ENCODE assay signal across 21 mouse cellular contexts in the genomic region with DNA sequence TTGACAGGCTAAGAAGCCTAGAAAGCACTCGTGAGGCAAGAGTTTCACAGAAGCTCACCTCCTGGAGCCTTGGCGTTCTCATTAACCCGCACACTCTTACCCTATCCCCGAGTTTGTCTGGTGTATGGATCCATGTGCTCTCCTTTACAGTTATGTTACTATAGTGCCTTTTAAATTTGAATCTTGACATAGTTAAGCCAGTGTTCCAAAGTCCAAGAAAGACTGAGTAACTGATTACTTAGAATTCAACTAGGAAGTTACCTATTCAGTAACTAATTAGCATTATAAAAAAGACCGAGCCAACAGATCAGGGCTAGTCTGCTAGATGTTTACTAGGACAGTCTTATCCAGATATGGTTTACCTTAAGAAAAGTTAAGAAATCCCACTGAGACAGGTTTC.
DNase-seq lines count a peak whose midpoint lies in the region; ATAC-seq and TF ChIP-seq lines count a peak whose summit lies in the region.
"Had no signal": no experiment of that assay in that cellular context is flagged by ENCODE, and none has a peak within 500 bp of the region (broad histone marks: within the 10 kb centered on the region; RNA-seq: fewer than 3 reads in every experiment).

No protein-coding gene starts in this region.

- no peak for TF ChIP-seq POLR2A in kidney, adult 2 months (IDR thresholded peaks at IDR 0.05; ENCODE audit: low read depth, low read length)

- peak overlapping the region; percentile 64 for H3K4me3 ChIP-seq in E14TG2a.4 (replicated peaks; ENCODE audit: low read length)
- H3K4me3 ChIP-seq in kidney, adult 2 months (ENCODE audit: insufficient read depth, low read depth, low read length): peak overlapping the region; percentile 43
- H3K4me3 ChIP-seq in kidney, postnatal 0 days (replicated peaks; ENCODE audit: low read depth, low read length): no peak overlapping the region
- H3K4me3 ChIP-seq: hindbrain, embryonic 15.5 days; limb, embryonic 13.5 days; liver, embryonic 12.5 days had no signal

- WGBS in kidney, adult 2 months: 44% methylated on average over 5 of the region's 5 CpGs
- 66% methylated on average over 5 of the region's 5 CpGs for WGBS in kidney, postnatal 0 days

- H3K36me3 ChIP-seq in E14TG2a.4 (ENCODE audit: insufficient read depth, low read length): peaks cover 7% of the 10 kb centered on the region
- no peaks in the 10 kb centered on the region for H3K36me3 ChIP-seq in kidney, adult 2 months (ENCODE audit: control insufficient read depth, insufficient read depth, low read length)
- no peaks in the 10 kb centered on the region for H3K36me3 ChIP-seq in kidney, postnatal 0 days (ENCODE audit: insufficient read depth, low read length)
- H3K36me3 ChIP-seq: hindbrain, embryonic 15.5 days; limb, embryonic 13.5 days; liver, embryonic 12.5 days had no signal

- no peak for TF ChIP-seq CTCF in E14TG2a.4 (conservative IDR thresholded peaks at IDR 0.05; ENCODE audit: low read length)
- TF ChIP-seq CTCF in kidney, adult 2 months (conservative IDR thresholded peaks at IDR 0.05; ENCODE audit: insufficient read depth, insufficient read length, low read depth, low read length): no peak
- no peak for TF ChIP-seq CTCF in kidney, postnatal 0 days (IDR thresholded peaks at IDR 0.05; ENCODE audit: low read depth)

- peaks cover 8% of the 10 kb centered on the region; the same call in 1 of the 2 replicates for H3K9me3 ChIP-seq in E14TG2a.4 (ENCODE audit: low read length)
- no peaks in the 10 kb centered on the region for H3K9me3 ChIP-seq in kidney, postnatal 0 days (replicated peaks; ENCODE audit: low read length)
- H3K9me3 ChIP-seq: hindbrain, embryonic 15.5 days; limb, embryonic 13.5 days; liver, embryonic 12.5 days had no signal

- DNase-seq in ZHBTc4 (ENCODE audit: low read depth, low spot score): peak; percentile 76
- peak; percentile 84 for DNase-seq in kidney, adult 2 months
- peak; percentile 18 for DNase-seq in kidney, postnatal 0 days (ENCODE audit: low spot score)
- DNase-seq in thymus, postnatal 4 days: no peak
- no peak for DNase-seq in thymus, postnatal 25 days
- DNase-seq in urinary bladder, postnatal 36 days (ENCODE audit: low spot score in 2 of 2): no peak
- no peak for DNase-seq in adrenal gland, postnatal 14 days
- DNase-seq: adrenal gland, postnatal 10 days; cerebellum, adult 8-10 months; layer of hippocampus, adult 9-11 months; lung, adult 18-20 months; lung, postnatal 14 days; right cerebral cortex, adult 18-20 months; thymus, adult 18-20 months had no signal

- H3K27me3 ChIP-seq in E14TG2a.4 (ENCODE audit: insufficient read depth, low read length): no peaks in the 10 kb centered on the region
- no peaks in the 10 kb centered on the region for H3K27me3 ChIP-seq in kidney, adult 2 months (replicated peaks; ENCODE audit: control insufficient read depth, insufficient read depth, low read length)
- H3K27me3 ChIP-seq in kidney, postnatal 0 days (ENCODE audit: insufficient read depth, low read length): no peaks in the 10 kb centered on the region
- H3K27me3 ChIP-seq: hindbrain, embryonic 15.5 days; limb, embryonic 13.5 days; liver, embryonic 12.5 days had no signal

- ATAC-seq in kidney, postnatal 0 days (replicated peaks; ENCODE audit: low FRiP score, low read depth): peak; percentile 92
- ATAC-seq: forebrain, embryonic 14.5 days; liver, embryonic 12.5 days; midbrain, embryonic 16.5 days had no signal

- no peak overlapping the region for H3K4me2 ChIP-seq in kidney, postnatal 0 days (ENCODE audit: low read length)
- H3K4me2 ChIP-seq: heart, embryonic 11.5 days; hindbrain, embryonic 15.5 days; limb, embryonic 13.5 days; liver, embryonic 12.5 days had no signal

- peak overlapping the region; percentile 90 for H3K27ac ChIP-seq in kidney, adult 2 months (ENCODE audit: insufficient read depth, low read depth, low read length)
- H3K27ac ChIP-seq in kidney, postnatal 0 days: 0 out of 2 replicates have a peak overlapping the region, but pooled peaks have one; percentile 47
- H3K27ac ChIP-seq: hindbrain, embryonic 15.5 days; limb, embryonic 13.5 days; liver, embryonic 12.5 days had no signal

- H3K4me1 ChIP-seq in E14TG2a.4 (replicated peaks; ENCODE audit: low read depth, low read length): peaks cover 44% of the 10 kb centered on the region
- H3K4me1 ChIP-seq in kidney, adult 2 months (ENCODE audit: control insufficient read depth, insufficient read depth, low read length): peaks cover 7% of the 10 kb centered on the region
- H3K4me1 ChIP-seq in kidney, postnatal 0 days (replicated peaks; ENCODE audit: insufficient read depth, low read length): no peaks in the 10 kb centered on the region
- H3K4me1 ChIP-seq: hindbrain, embryonic 15.5 days; limb, embryonic 13.5 days; liver, embryonic 12.5 days had no signal

- no peak overlapping the region for H3K9ac ChIP-seq in kidney, postnatal 0 days (ENCODE audit: low read depth, low read length)
- H3K9ac ChIP-seq: hindbrain, embryonic 15.5 days; limb, embryonic 13.5 days; liver, embryonic 12.5 days had no signal

Comparison
In these comparisons a context has a peak if more than half of its experiments do, and no peak if none do; other contexts are left out.
1. DNase-seq: peak in ZHBTc4 (single experiment), kidney, adult 2 months (single experiment) and kidney, postnatal 0 days (single experiment); none in thymus, postnatal 4 days (single experiment), thymus, postnatal 25 days (single experiment), urinary bladder, postnatal 36 days (0 of 2) and adrenal gland, postnatal 14 days (single experiment).